In genomic region chr11:78194411-78195100, GRCm38 (mm10) we compare ENCODE assay signal across 8 mouse cellular contexts. TPM values are rescaled to one million over a fixed set of nuclear protein-coding genes. Genes with fewer than 3 reads are reported as not detected.
DNase-seq lines count a peak whose midpoint lies in the region; ATAC-seq and TF ChIP-seq lines count a peak whose summit lies in the region.

No protein-coding gene starts in this region.

- DNase-seq in adrenal gland, adult (ENCODE audit: inconsistent age in 2 of 2, low spot score in 1 of 2) = peak; percentile 87 to 97
- peak; percentile 85 for DNase-seq in embryo, embryonic 9.5 days (ENCODE audit: extremely low spot score)
- DNase-seq in heart, adult 2 months = peak; percentile 83 to 84
- peak; percentile 85 for DNase-seq in kidney, adult 18-20 months
- DNase-seq in thymus, postnatal 4 days = peak; percentile 80
- DNase-seq in left cerebral cortex, postnatal 36 days (ENCODE audit: low spot score in 2 of 2) = no peak

- H3K9me3 ChIP-seq in lung, embryonic 15.5 days = no peaks in the 10 kb centered on the region

- H3K79me2 ChIP-seq in heart, adult 2 months (replicated peaks; ENCODE audit: control insufficient read depth, insufficient read depth, low read length) = no peaks in the 10 kb centered on the region

- TF ChIP-seq POLR2A in heart, adult 2 months (IDR thresholded peaks at IDR 0.05; ENCODE audit: insufficient read depth, low read depth, low read length) = peak; percentile 46; the same call in 1 of the 2 replicates

- TF ChIP-seq EP300 in heart, adult 2 months (IDR thresholded peaks at IDR 0.05; ENCODE audit: insufficient read depth, low read depth, low read length) = no peak

- TF ChIP-seq CTCF in heart, adult 2 months (IDR thresholded peaks at IDR 0.05) = no peak

- H3K27ac ChIP-seq in heart, adult 2 months = no peak overlapping the region
- peak overlapping the region; percentile 71 for H3K27ac ChIP-seq in lung, embryonic 15.5 days

- WGBS in heart, adult 2 months = 4% methylated on average over 30 of the region's 30 CpGs
- WGBS in lung, embryonic 15.5 days = 3% methylated on average over 30 of the region's 30 CpGs

- peak overlapping the region; percentile 67 for H3K4me2 ChIP-seq in lung, embryonic 15.5 days

- intact Hi-C loops in heart, adult 2 months (cut with DNase I) = no loop called here
- intact Hi-C loops in left cerebral cortex, postnatal 36 days (cut with DNase I) = no loop called here

- H3K4me1 ChIP-seq in heart, adult 2 months (ENCODE audit: control insufficient read depth, insufficient read depth, low read length) = peaks cover 4% of the 10 kb centered on the region; the same call in 1 of the 2 replicates
- H3K4me1 ChIP-seq in lung, embryonic 15.5 days = peaks cover 26% of the 10 kb centered on the region

- peak overlapping the region; percentile 48 for H3K9ac ChIP-seq in heart, adult 2 months (ENCODE audit: low read depth, low read length)
- H3K9ac ChIP-seq in lung, embryonic 15.5 days = peak overlapping the region; percentile 27

- peak; percentile 77 for ATAC-seq in lung, embryonic 15.5 days (ENCODE audit: borderline replicate concordance, extremely low read depth, low FRiP score, low TSS enrichment)
- peak; percentile 65; the same call in 1 of the 2 replicates for ATAC-seq in neutrophil, adult 5-6 weeks (ENCODE audit: extremely low read depth, insufficient number of reproducible peaks, low FRiP score, poor library complexity, severe bottlenecking)

- H3K27me3 ChIP-seq in heart, adult 2 months (ENCODE audit: control insufficient read depth, insufficient read depth, low read length) = no peaks in the 10 kb centered on the region
- H3K27me3 ChIP-seq in lung, embryonic 15.5 days = no peaks in the 10 kb centered on the region

- no peaks in the 10 kb centered on the region for H3K36me3 ChIP-seq in heart, adult 2 months (ENCODE audit: control insufficient read depth, insufficient read depth, low read length)
- peaks cover 18% of the 10 kb centered on the region for H3K36me3 ChIP-seq in lung, embryonic 15.5 days

- peak overlapping the region; percentile 49 for H3K4me3 ChIP-seq in heart, adult 2 months
- peak overlapping the region; percentile 57 for H3K4me3 ChIP-seq in lung, embryonic 15.5 days

RNA-seq across cellular contexts. Expression of gene Proca1, which starts 1.4 kb away (rescaled TPM):
- under 1 TPM; 0.70 to 0.75 TPM for total RNA-seq in heart, adult 2 months (2021)
- polyA plus RNA-seq in heart, adult 2 months (2012; rRNA removed) = 0.26 and 0.80 TPM in 2 replicates
- polyA plus RNA-seq in lung, embryonic 15.5 days (2015; fragmentation: Nextera tagmentation; extraction: Ambion mirVana) = 4.4 and 4.7 TPM in 2 replicates
- total RNA-seq in neutrophil, adult 5-6 weeks (2017) = 0.74 TPM in 1 of 2 replicates, not detected in the other
- 1 to 10 TPM; 6.6 to 8.7 TPM for total RNA-seq in left cerebral cortex, postnatal 36 days (2021)

RNA-seq across cellular contexts. Expression of gene Rab34, which starts 6.3 kb away (rescaled TPM):
- 1 to 10 TPM; 8.2 to 9.8 TPM for total RNA-seq in heart, adult 2 months (2021)
- 17.2 and 17.5 TPM in 2 replicates for polyA plus RNA-seq in heart, adult 2 months (2012; rRNA removed)
- polyA plus RNA-seq in lung, embryonic 15.5 days (2015; fragmentation: Nextera tagmentation; extraction: Ambion mirVana) = 141 and 147 TPM in 2 replicates
- not detected in 2 replicates for total RNA-seq in neutrophil, adult 5-6 weeks (2017)
- total RNA-seq in left cerebral cortex, postnatal 36 days (2021) = 10 to 100 TPM; 20.5 to 28.0 TPM

RNA-seq across cellular contexts. Expression of gene Rpl23a, which starts 11.2 kb away (rescaled TPM):
- 100 to 1,000 TPM; 801 to 911 TPM for total RNA-seq in heart, adult 2 months (2021)
- 155 and 253 TPM in 2 replicates for polyA plus RNA-seq in heart, adult 2 months (2012; rRNA removed)
- polyA plus RNA-seq in lung, embryonic 15.5 days (2015; fragmentation: Nextera tagmentation; extraction: Ambion mirVana) = 1,297 and 1,378 TPM in 2 replicates
- 1,363 and 1,388 TPM in 2 replicates for total RNA-seq in neutrophil, adult 5-6 weeks (2017)
- 100 to 1,000 TPM; 673 to 732 TPM for total RNA-seq in left cerebral cortex, postnatal 36 days (2021)

RNA-seq across cellular contexts. Expression of gene Tlcd1, which starts 18.0 kb away (rescaled TPM):
- 1 to 10 TPM; 5.4 to 5.7 TPM for total RNA-seq in heart, adult 2 months (2021)
- 15.7 and 17.3 TPM in 2 replicates for polyA plus RNA-seq in heart, adult 2 months (2012; rRNA removed)
- 20.2 and 22.9 TPM in 2 replicates for polyA plus RNA-seq in lung, embryonic 15.5 days (2015; fragmentation: Nextera tagmentation; extraction: Ambion mirVana)
- 5.4 and 6.1 TPM in 2 replicates for total RNA-seq in neutrophil, adult 5-6 weeks (2017)
- total RNA-seq in left cerebral cortex, postnatal 36 days (2021) = 10 to 100 TPM; 32.5 to 36.1 TPM

RNA-seq across cellular contexts. Expression of gene Nek8, which starts 18.1 kb away (rescaled TPM):
- total RNA-seq in heart, adult 2 months (2021) = 1 to 10 TPM; 1.6 to 2.5 TPM
- 7.0 and 7.6 TPM in 2 replicates for polyA plus RNA-seq in heart, adult 2 months (2012; rRNA removed)
- 19.2 and 20.3 TPM in 2 replicates for polyA plus RNA-seq in lung, embryonic 15.5 days (2015; fragmentation: Nextera tagmentation; extraction: Ambion mirVana)
- total RNA-seq in neutrophil, adult 5-6 weeks (2017) = 14.1 and 16.1 TPM in 2 replicates
- 1 to 10 TPM; 2.7 to 3.2 TPM for total RNA-seq in left cerebral cortex, postnatal 36 days (2021)

Comparison
In these comparisons a context has a peak if more than half of its experiments do, and no peak if none do; other contexts are left out.
1. DNase-seq: peak in adrenal gland, adult (2 of 2), embryo, embryonic 9.5 days (single experiment), heart, adult 2 months (2 of 2), kidney, adult 18-20 months (single experiment) and thymus, postnatal 4 days (single experiment); none in left cerebral cortex, postnatal 36 days (0 of 2).